Mouse (Mus musculus) heart, postnatal 0 days (tissue): Measurements from ENCODE around the gene Cmtm6. TPM values are rescaled to one million over a fixed set of nuclear protein-coding genes. Genes with fewer than 3 reads are reported as not detected.

Experiments
- ATAC-seq: fragments of 200-750 bp; cut with Nextera tagmentation; 2 replicates; pipeline ENCODE4 v1.8.0; 2017; ENCODE audit warnings: low read depth, moderate number of reproducible peaks, moderate library complexity; ENCODE audit not compliant: insufficient read depth
- DNase-seq: peaks from one replicate; pipeline ENCODE4 v3.0.0-alpha.2; 2016; ENCODE audit warnings: low spot score
- H3K27ac ChIP-seq: fragments of 300-500 bp; sonication (generic); 2 replicates; pipeline ENCODE4 v1.5.1; 2014; ENCODE audit warnings: low read depth, mild to moderate bottlenecking
- H3K27me3 ChIP-seq: fragments of 300-500 bp; sonication (generic); 2 replicates; pipeline ENCODE4 v1.6.1; 2014; ENCODE audit warnings: low read length, mixed read lengths; ENCODE audit not compliant: control insufficient read depth, insufficient read depth
- H3K36me3 ChIP-seq: fragments of 300-500 bp; sonication (generic); replicated peaks from 2 replicates; pipeline ENCODE4 v1.6.1; 2014; ENCODE audit warnings: low read length, mixed read lengths; ENCODE audit not compliant: control insufficient read depth, insufficient read depth
- H3K4me1 ChIP-seq: fragments of 300-500 bp; sonication (generic); 2 replicates; pipeline ENCODE4 v1.6.1; 2014; ENCODE audit warnings: antibody characterized with exemption; ENCODE audit not compliant: control insufficient read depth, insufficient read depth
- H3K4me2 ChIP-seq: fragments of 300-500 bp; sonication (generic); 2 replicates; pipeline ENCODE4 v1.6.1; 2014; ENCODE audit warnings: low read depth, mild to moderate bottlenecking, low read length, moderate library complexity
- H3K4me3 ChIP-seq: fragments of 300-500 bp; sonication (generic); 2 replicates; pipeline ENCODE4 v1.5.1; 2014; ENCODE audit warnings: low read depth, low read length
- H3K9ac ChIP-seq: fragments of 300-500 bp; sonication (generic); replicated peaks from 2 replicates; pipeline ENCODE4 v1.6.1; 2014; ENCODE audit warnings: low read depth, low read length, mixed read lengths
- H3K9me3 ChIP-seq: fragments of 300-500 bp; sonication (generic); replicated peaks from 2 replicates; pipeline ENCODE4 v1.6.1; 2016; ENCODE audit warnings: low read length; ENCODE audit not compliant: control insufficient read depth
- CTCF ChIP-seq: IDR thresholded peaks from 2 replicates; pipeline ENCODE4 v1.5.1; 2016; ENCODE audit warnings: antibody characterized with exemption, control low read depth, low read depth
- EP300 ChIP-seq: IDR thresholded peaks from 2 replicates; pipeline ENCODE4 v1.6.1; 2016; ENCODE audit warnings: antibody characterized with exemption, low read depth
- WGBS: fragments of 180-500 bp; shearing (Covaris S2); extraction: QIAGEN DNeasy Blood & Tissue Kit; methylation state at CpG from one replicate; pipeline ENCODE4 v1.1.7; 2014; 5-methylcytosine and 5-hydroxymethylcytosine counted together
- polyA plus RNA-seq: library from polyadenylated mRNA; unstranded; fragments of >200 nt; fragmentation: Nextera tagmentation; extraction: Ambion mirVana; gene quantifications from 2 replicates; pipeline ENCODE4 v1.2.1, GENCODE M21; 2015
- total RNA-seq: library from RNA; depleted of rRNA; stranded (reverse); fragments of >200 nt; gene quantifications from 2 replicates; pipeline ENCODE4 v1.2.3, GENCODE M21; 2014; ENCODE audit warnings: low replicate concordance; rRNA removed

The Cmtm6 gene
- total RNA-seq (22.8 and 30.1 TPM in 2 replicates), polyA plus RNA-seq (29.9 and 33.8 TPM in 2 replicates)

DNA sequence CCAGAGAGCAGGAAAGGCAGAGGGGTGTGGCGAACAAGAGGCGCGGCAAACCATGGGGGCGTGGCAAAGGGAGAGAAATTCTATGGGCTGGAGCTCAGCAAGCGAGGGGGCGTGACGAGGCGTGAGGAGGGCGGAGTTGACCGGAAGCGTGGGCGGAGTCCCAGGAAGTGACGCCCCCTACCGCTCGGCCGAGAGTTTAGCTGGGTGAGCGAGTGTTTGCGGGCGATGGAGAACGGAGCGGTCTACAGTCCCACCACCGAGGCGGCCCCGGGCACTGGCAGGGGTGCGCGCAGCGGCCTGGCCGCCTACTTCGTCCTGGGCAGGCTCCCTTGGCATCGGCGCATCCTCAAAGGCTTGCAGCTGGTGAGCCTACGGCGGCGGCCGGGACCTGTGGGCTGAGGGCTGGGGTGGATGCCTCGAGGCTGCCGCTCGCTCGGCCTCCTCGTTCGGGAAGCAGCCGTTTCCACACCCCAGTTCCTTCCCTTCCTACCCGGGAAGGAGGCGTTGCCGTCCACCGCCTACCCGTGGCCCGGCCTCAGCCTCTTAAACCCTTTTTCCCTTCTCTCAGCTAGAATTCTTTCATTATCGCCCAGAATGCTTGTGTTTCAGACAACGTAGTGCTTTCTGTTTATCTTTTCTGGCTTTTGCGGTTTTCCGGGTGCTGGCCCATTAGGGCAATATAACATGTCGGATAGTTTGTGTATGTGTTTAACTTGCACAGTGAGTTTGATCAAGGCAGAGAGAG, at the start of gene Cmtm6:
Cmtm6 (plus strand) TSS at position 106 of the 745 bp plus-strand sequence.
- WGBS: under 1% methylated on average over 53 of the region's 53 CpGs
- Histone ChIP-seq H3K27ac (peak within 1 kb of the TSS; percentile 95), H3K9me3 (no peaks in the 10 kb centered on the region), H3K4me1 (peaks cover 25% of the 10 kb centered on the region), H3K27me3 (no peaks in the 10 kb centered on the region), H3K9ac (peak within 1 kb of the TSS; percentile 83), H3K4me2 (peak within 1 kb of the TSS; percentile 84), H3K36me3 (no peaks in the 10 kb centered on the region), H3K4me3 (peak within 1 kb of the TSS; percentile 83)
- TF ChIP-seq CTCF: peak; percentile 52
- no peak for TF ChIP-seq EP300
- DNase-seq (peak; percentile 97), ATAC-seq (peak; percentile 90)

DNA sequence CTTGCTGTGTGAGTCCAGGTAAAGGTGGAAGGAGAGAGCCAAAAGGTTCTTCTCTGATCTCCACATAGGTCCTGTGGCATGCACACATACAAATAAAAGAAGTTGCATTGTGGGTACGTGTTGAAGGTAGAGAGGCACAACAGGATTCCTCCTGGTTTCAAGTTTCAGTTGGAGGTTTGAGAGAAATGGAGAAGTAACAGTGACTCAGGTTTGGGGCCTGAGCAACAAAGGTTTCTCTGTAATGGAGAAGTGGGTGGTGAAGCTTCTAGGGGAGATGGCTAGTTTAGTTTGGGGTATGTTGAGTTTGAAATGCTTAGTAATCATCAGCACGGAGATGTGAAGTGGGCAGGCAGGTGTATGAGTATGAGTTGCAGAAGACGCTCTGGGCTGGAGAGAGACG, 48.7 kb upstream of the Cmtm6 start:
- no peak for ATAC-seq
- DNase-seq: no peak
- Histone ChIP-seq H3K4me1 (no peaks in the 10 kb centered on the region), H3K4me2 (no peak overlapping the region), H3K9me3 (no peaks in the 10 kb centered on the region), H3K36me3 (no peaks in the 10 kb centered on the region), H3K27me3 (no peaks in the 10 kb centered on the region), H3K4me3 (no peak overlapping the region), H3K9ac (no peak overlapping the region), H3K27ac (no peak overlapping the region)
- no peak for TF ChIP-seq CTCF
- WGBS: 79% methylated on average over 4 of the region's 4 CpGs

DNA sequence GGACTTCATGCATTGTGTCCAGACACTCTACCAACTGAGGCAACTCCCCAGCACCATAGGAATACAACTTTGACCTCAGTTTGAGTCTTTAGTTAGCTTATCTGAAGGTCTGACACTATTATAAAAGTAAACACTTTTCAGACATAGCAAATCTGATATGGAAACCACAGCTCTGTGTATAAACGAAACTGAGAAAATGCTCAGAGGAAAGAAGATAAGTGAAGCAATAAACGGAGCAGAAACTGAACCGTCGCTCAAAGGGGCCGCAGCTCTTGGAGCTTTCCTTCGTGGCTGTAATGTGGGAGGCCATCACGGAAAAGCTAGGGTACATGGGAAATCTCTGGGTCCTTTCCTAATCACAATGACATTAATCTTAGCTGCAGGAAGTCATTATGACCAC, 44.7 kb upstream of the Cmtm6 start:
- 81% methylated on average over 7 of the region's 7 CpGs for WGBS
- Histone ChIP-seq H3K27me3 (no peaks in the 10 kb centered on the region), H3K4me1 (peaks cover 19% of the 10 kb centered on the region), H3K4me3 (no peak overlapping the region), H3K4me2 (no peak overlapping the region), H3K9me3 (no peaks in the 10 kb centered on the region), H3K27ac (no peak overlapping the region), H3K9ac (no peak overlapping the region), H3K36me3 (peaks cover 2% of the 10 kb centered on the region; the same call in 1 of the 2 replicates)
- ATAC-seq: no peak
- TF ChIP-seq EP300 (no peak), CTCF (no peak)
- DNase-seq: no peak

DNA sequence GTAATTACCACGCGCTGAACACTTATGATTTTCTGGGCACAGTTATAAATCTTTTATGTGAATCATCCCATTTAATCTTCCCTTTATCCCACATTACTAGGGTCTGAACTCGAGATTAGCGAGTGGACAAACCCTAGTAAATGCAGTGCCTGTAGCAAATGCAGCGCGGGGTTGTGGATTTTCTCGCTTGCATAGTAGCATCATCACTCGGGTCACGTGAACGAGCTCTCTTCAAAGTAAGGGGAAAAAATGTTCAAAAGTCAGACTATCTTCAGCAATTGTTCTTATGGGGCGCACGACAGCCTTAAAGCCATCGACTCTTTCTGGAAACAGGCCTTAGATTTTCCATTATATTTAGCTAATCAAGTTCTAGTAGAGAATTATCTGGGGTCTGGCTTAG, 43.3 kb upstream of the Cmtm6 start:
- ATAC-seq (no peak), DNase-seq (no peak)
- no peak for TF ChIP-seq EP300
- no peak for TF ChIP-seq CTCF
- peaks cover 13% of the 10 kb centered on the region for H3K36me3 ChIP-seq
- peaks cover 19% of the 10 kb centered on the region for H3K4me1 ChIP-seq
- 70% methylated on average over 13 of the region's 13 CpGs for WGBS
- H3K27me3 ChIP-seq: no peaks in the 10 kb centered on the region
- peak overlapping the region; percentile 82 for H3K4me2 ChIP-seq
- H3K27ac ChIP-seq: no peak overlapping the region
- peak overlapping the region; percentile 85 for H3K4me3 ChIP-seq
- H3K9ac ChIP-seq: peak overlapping the region; percentile 90; the same call in 1 of the 2 replicates
- no peaks in the 10 kb centered on the region for H3K9me3 ChIP-seq

DNA sequence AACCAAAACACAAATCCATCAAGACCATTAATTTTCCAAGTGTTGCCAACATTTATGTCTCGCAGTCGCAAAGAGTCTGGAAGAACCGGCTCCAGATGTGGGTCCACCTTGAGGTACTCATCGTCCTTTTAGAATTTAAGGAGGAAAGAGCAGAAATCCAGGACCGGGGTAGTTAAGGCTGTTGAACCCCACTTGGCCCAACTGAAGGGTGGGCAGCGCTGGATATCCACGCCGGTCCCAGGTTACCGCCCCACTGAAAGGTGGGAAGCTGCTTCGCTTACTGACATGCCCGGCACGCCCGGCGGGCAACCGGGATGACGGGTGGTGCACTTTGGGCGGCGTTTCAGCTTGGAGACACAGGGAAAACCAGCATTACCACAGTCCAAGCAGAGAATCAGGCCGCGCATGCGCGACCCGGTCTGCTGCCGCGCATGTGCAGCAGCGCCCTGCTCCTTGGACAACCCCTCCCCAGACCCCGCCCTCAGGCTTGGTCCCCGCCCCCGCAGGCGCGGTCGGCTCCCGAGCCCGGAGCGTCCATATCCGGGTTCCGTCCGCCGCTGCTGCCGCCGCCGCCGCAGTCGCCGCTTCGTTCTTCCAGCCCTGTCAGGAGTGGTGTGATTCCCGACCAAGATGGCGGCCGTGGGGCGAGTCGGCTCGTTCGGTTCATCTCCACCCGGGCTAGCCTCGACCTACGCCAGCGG, 42.5 kb upstream of the Cmtm6 start, which contains the start of gene Dync1li1:
Dync1li1 (plus strand) TSS at position 539 of the 701 bp plus-strand sequence.
- peak; percentile 98 for DNase-seq
- Histone ChIP-seq H3K36me3 (peaks cover 15% of the 10 kb centered on the region), H3K4me2 (peak within 1 kb of the TSS; percentile 82), H3K27me3 (no peaks in the 10 kb centered on the region), H3K27ac (peak within 1 kb of the TSS; percentile 94), H3K4me1 (peaks cover 19% of the 10 kb centered on the region), H3K9ac (peak within 1 kb of the TSS; percentile 90), H3K9me3 (no peaks in the 10 kb centered on the region), H3K4me3 (peak within 1 kb of the TSS; percentile 85)
- peak; percentile 97 for ATAC-seq
- no peak for TF ChIP-seq EP300
- no peak for TF ChIP-seq CTCF
- under 1% methylated on average over 52 of the region's 57 CpGs for WGBS
